8 mouse cellular contexts compared by ENCODE assay signal in the genomic region with DNA sequence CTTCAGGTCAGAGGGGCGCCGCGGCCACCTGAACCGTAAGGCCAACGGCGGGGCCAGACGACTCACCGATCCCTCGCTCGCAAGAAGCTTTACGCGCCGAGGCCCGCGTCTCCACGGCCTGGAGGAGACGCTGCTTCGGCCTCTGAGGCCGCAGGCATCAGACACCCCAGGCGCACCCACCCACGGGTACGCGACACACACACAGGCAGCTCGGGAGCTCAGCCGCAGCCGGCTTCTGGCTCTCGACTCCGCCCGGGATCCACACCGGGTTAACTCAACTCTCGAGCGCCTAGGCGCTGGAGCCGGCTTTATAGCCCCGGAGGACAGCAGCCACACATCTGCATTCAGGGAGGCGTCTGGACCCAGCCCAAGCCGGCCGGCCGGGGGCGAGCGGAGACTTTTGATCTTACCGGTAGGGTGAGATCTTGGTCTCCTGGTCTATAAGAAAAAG. TPM values are rescaled to one million over a fixed set of nuclear protein-coding genes. Genes with fewer than 3 reads are reported as not detected.
A peak's percentile ranks its signal among the peaks of the same experiment; 100 is the strongest.
DNase-seq lines count a peak whose midpoint lies in the region; ATAC-seq lines count a peak whose summit lies in the region.

No protein-coding gene starts in this region.

- H3K9me3 ChIP-seq in megakaryocyte, embryonic 14.5 days: peaks cover 5% of the 10 kb centered on the region; the same call in 1 of the 2 replicates
- no peaks in the 10 kb centered on the region for H3K9me3 ChIP-seq in lung, embryonic 15.5 days

- H3K27me3 ChIP-seq in megakaryocyte, embryonic 14.5 days (replicated peaks): peaks cover 91% of the 10 kb centered on the region
- H3K27me3 ChIP-seq in lung, embryonic 15.5 days: peaks cover 53% of the 10 kb centered on the region

- H3K36me3 ChIP-seq in megakaryocyte, embryonic 14.5 days (replicated peaks; ENCODE audit: low read length): no peaks in the 10 kb centered on the region
- H3K36me3 ChIP-seq in lung, embryonic 15.5 days: no peaks in the 10 kb centered on the region

- peaks cover 35% of the 10 kb centered on the region for H3K4me1 ChIP-seq in megakaryocyte, embryonic 14.5 days
- H3K4me1 ChIP-seq in lung, embryonic 15.5 days: peaks cover 53% of the 10 kb centered on the region

- no peak for ATAC-seq in megakaryocyte, adult 5-6 weeks (ENCODE audit: poor library complexity, severe bottlenecking)
- peak; percentile 31 for ATAC-seq in common myeloid progenitor, adult 5-6 weeks (replicated peaks; ENCODE audit: low read depth, poor library complexity, severe bottlenecking)
- no peak for ATAC-seq in lung, embryonic 15.5 days (ENCODE audit: borderline replicate concordance, extremely low read depth, low FRiP score, low TSS enrichment)
- ATAC-seq in monocyte, adult 5-6 weeks (replicated peaks; ENCODE audit: insufficient number of reproducible peaks, low FRiP score, low TSS enrichment, poor library complexity, severe bottlenecking): no peak

- peak overlapping the region; percentile 97 for H3K27ac ChIP-seq in lung, embryonic 15.5 days

- H3K9ac ChIP-seq in lung, embryonic 15.5 days: peak overlapping the region; percentile 79

- H3K4me2 ChIP-seq in lung, embryonic 15.5 days: peak overlapping the region; percentile 95

- peak overlapping the region; percentile 80 for H3K4me3 ChIP-seq in megakaryocyte, embryonic 14.5 days (replicated peaks)
- H3K4me3 ChIP-seq in lung, embryonic 15.5 days: peak overlapping the region; percentile 81

- DNase-seq in heart, adult 18-20 months: peak; percentile 57 to 76
- DNase-seq in kidney, adult 18-20 months: peak; percentile 56
- DNase-seq in right cerebral cortex, postnatal 14 days: peak; percentile 42

- WGBS in lung, embryonic 15.5 days: under 1% methylated on average over 42 of the region's 42 CpGs

RNA-seq across cellular contexts. Expression of a gene that starts 2.1 kb away (rescaled TPM):
- not detected in 2 replicates for polyA plus RNA-seq in megakaryocyte, embryonic 14.5 days (2012; ENCODE audit: insufficient read depth, low replicate concordance)
- 0.21 and 0.33 TPM in 2 replicates for total RNA-seq in megakaryocyte, adult 5-6 weeks (2015)
- 0.07 and 0.41 TPM in 2 replicates for total RNA-seq in megakaryocyte, adult 5-6 weeks (2017)
- 0.14 and 0.58 TPM in 2 replicates for total RNA-seq in common myeloid progenitor, adult 5-6 weeks (2017)
- total RNA-seq in heart, adult 18-20 months (2021): 1 to 10 TPM; 2.4 to 2.7 TPM
- 10.0 and 10.9 TPM in 2 replicates for polyA plus RNA-seq in lung, embryonic 15.5 days (2015; fragmentation: Nextera tagmentation; extraction: Ambion mirVana)
- total RNA-seq in monocyte, adult 5-6 weeks (2017): 1.3 to 12.4 TPM (median 2.1 TPM) in 3 replicates
